Mouse (Mus musculus) spleen, adult 2 months (tissue): ENCODE data around the gene Mrtfb.

Source experiments
- CTCF ChIP-seq: fragments of 200-500 bp; IDR thresholded peaks from 2 replicates; pipeline ENCODE4 v1.5.1; 2011; ENCODE audit warnings: mild to moderate bottlenecking, inconsistent platforms; ENCODE audit not compliant: insufficient read depth, insufficient read length, insufficient replicate concordance; ENCODE audit errors: extremely low read depth
- POLR2A ChIP-seq: fragments of 200-500 bp; IDR thresholded peaks from 2 replicates; pipeline ENCODE4 v1.6.1; 2011; ENCODE audit warnings: low read depth, low read length, inconsistent platforms

DNA sequence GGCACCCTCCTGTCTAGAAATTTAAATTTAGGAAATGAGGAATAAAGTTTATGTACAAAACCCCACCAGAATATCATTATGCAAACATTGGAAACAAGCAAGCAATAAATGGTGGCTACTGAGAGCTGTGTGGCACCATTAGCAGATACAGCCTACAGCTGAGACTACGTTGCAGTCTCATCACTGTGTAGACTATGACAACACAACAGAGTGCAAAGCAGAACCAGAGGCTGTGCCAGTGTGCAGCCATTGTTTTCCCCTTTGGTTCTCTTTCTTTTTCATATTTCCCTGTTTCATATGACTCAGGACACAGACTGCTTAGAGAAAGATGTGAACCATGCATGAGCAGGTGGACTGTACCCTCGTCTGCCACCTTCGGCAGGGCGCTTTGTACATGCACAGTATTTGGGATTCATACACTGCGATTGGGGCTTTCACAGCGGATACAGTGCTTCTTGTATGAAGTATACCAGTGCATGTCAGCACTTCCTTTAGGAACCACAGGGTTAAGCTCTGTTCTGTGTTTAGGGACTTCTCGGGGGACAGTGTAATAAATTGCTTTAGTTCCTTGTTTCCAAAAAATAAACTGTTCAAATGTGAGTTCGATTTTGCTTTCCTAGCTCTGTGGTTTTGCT, 116.7 kb downstream of the Mrtfb start:
- no peak for TF ChIP-seq CTCF
- no peak for TF ChIP-seq POLR2A
